ENCODE assay signal across 28 mouse cellular contexts in genomic region chr3:55479306-55479705, GRCm38 (mm10). TPM values are rescaled to one million over a fixed set of nuclear protein-coding genes. Genes with fewer than 3 reads are reported as not detected.
"Had no signal": no experiment of that assay in that cellular context is flagged by ENCODE, and none has a peak within 500 bp of the region (broad histone marks: within the 10 kb centered on the region; RNA-seq: fewer than 3 reads in every experiment).

No protein-coding gene starts in this region.

- H3K9ac ChIP-seq: intestine, embryonic 15.5 days; kidney, embryonic 15.5 days; liver, embryonic 12.5 days; liver, embryonic 15.5 days; lung, embryonic 15.5 days; midbrain, embryonic 13.5 days had no signal

- H3K4me3 ChIP-seq: intestine, embryonic 15.5 days; kidney, embryonic 15.5 days; liver, embryonic 12.5 days; liver, embryonic 15.5 days; lung, embryonic 15.5 days; megakaryocyte, embryonic 14.5 days; midbrain, embryonic 10.5 days; midbrain, embryonic 13.5 days; myocyte had no signal

- H3K4me1 ChIP-seq: intestine, embryonic 15.5 days; kidney, embryonic 15.5 days; liver, embryonic 12.5 days; liver, embryonic 15.5 days; lung, embryonic 15.5 days; megakaryocyte, embryonic 14.5 days had no signal

- H3K27me3 ChIP-seq: intestine, embryonic 15.5 days; kidney, embryonic 15.5 days; liver, embryonic 12.5 days; liver, embryonic 15.5 days; lung, embryonic 15.5 days; megakaryocyte, embryonic 14.5 days; midbrain, embryonic 13.5 days had no signal

- ATAC-seq: intestine, embryonic 15.5 days; liver, embryonic 12.5 days; midbrain, embryonic 13.5 days; midbrain, embryonic 16.5 days had no signal

- DNase-seq: kidney, adult 11 months; kidney, adult 8-10 months; kidney, postnatal 10 days; kidney, postnatal 36 days; layer of hippocampus, adult 9-11 months; liver; lung, adult 18-20 months; lung, postnatal 10 days; lung, postnatal 36 days; retina, postnatal 1 day; right cerebral cortex, postnatal 25 days; spleen, adult 18-20 months; thymus, adult 18-20 months; thymus, postnatal 14 days; thymus, postnatal 4 days had no signal

- H3K9me3 ChIP-seq: intestine, embryonic 15.5 days; kidney, embryonic 15.5 days; liver, embryonic 12.5 days; liver, embryonic 15.5 days; lung, embryonic 15.5 days; megakaryocyte, embryonic 14.5 days; midbrain, embryonic 10.5 days; midbrain, embryonic 13.5 days had no signal

- H3K27ac ChIP-seq: intestine, embryonic 15.5 days; kidney, embryonic 15.5 days; liver, embryonic 12.5 days; liver, embryonic 15.5 days; lung, embryonic 15.5 days; midbrain, embryonic 10.5 days; midbrain, embryonic 13.5 days had no signal

- H3K36me3 ChIP-seq: intestine, embryonic 15.5 days; kidney, embryonic 15.5 days; liver, embryonic 12.5 days; liver, embryonic 15.5 days; lung, embryonic 15.5 days; midbrain, embryonic 10.5 days had no signal

- H3K4me2 ChIP-seq: intestine, embryonic 15.5 days; kidney, embryonic 15.5 days; liver, embryonic 12.5 days; liver, embryonic 15.5 days; lung, embryonic 15.5 days; midbrain, embryonic 13.5 days had no signal

RNA-seq across cellular contexts. Expression of gene Gm21954, which starts 7.3 kb away (rescaled TPM):
- polyA plus RNA-seq: intestine, embryonic 15.5 days; kidney, embryonic 15.5 days; liver, embryonic 12.5 days; liver, embryonic 15.5 days; lung, embryonic 15.5 days; midbrain, embryonic 10.5 days; midbrain, embryonic 13.5 days; midbrain, embryonic 16.5 days; myocyte; neural tube, embryonic 11.5 days; stomach, embryonic 16.5 days; testis, adult 2 months had no signal
